Mouse (Mus musculus): ENCODE results near the gene Gcg.

Gcg gene

DNA sequence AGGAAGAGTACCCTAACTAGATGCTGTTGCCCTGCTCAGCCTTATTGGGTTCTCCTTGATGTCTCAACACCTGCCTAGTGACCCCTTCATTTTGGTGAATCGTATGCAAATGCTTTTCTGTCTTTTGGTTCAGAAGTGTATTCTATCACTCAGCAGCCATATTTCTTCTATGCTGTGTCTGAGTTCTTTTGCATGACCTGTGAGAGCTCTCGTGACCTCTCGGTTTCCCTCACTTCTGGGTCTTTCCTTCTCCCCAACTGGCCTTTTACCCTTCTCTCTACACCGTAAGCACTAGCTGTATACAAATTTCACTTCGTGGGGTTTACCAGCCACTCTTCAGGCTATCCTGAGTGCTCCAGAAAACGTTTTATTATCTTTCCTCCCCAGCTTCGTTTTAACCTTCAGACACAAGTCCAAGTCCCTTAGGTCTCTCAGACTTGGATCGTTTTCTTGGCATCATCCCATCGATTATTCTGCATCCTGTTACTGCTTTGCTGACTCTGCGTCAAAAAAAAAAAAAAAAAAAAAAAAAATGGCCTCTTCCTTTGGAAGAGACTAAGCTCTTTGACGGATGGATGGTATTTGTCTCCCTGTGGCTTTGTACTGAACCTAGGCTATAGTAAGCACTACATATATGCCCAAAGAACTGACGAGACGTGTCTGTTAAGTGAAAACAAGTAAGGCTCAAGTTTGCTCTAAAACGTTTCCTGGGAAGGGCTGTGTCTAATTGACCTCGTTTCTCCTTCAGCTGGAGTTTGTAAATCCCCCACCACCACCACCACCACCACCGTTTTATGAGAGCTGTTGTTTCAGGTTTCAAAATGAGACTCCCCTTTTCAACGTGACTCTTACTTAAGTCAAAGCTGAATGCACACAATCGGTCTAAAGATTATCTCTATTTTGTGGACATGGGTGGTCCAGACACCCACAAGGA is 23.9 kb downstream of the Gcg start:
- DNase-seq (ENCODE audit: low spot score), result no peak

DNA sequence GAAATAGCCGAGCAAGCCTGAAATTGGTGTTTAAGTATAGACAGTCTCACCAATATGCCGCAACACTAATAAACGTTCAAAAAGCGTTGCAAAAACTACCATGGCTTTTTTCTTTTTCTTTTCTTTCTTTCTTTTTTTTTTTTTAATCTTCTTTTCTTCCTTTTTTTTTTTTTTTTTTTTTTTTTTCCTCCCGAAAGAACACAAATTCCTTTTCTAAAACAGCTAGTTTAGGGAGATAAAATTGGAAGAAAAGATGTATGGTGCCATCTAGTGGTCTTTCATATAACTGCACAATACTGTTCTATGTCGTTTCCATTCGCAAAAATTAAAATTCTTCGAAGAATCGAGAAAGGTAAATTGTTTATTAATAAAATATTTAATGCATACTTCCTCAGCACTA is 25.4 kb downstream of the Gcg start:
- peak; percentile 71 for DNase-seq (ENCODE audit: low spot score)

DNA sequence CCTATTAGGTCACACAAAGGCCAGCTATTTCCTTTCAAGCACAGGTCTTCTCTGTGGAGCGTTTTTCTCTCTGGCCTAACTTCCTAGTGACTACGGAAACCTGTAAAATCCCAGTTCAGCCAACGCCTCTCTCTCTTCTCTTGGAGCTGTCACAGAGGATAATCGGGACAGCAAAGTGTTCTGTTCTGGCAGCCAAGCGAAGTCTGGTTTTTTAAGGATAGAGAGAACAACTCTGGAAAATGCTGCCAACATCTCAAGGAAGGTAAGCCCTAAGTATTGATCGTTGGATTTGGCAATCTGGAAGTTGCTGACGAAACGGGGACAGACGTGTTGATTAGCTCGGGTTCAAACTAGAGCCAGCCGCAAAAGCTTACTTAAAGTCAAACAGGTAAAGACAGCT is 28.5 kb downstream of the Gcg start:
- DNase-seq (ENCODE audit: low spot score), result no peak

DNA sequence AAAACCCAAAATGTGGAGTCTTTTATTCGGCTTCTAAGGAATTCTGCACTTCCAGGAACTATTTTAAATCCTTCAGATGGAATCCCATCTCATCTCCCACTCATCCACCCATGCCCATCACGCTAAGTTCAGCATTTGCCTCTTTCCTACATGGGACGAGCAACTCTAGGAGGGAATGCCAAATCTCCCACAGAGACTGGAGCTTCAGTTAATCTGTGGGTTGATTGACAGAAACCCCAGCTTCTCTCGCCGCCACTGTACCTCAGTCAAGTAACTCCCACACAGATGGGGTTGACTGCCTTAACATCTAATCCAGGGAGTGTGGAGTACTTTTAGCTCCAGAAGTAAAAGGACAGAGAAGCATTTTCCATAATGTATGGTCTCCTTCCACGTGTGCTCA is 29.4 kb downstream of the Gcg start:
- no peak for DNase-seq (ENCODE audit: low spot score)

DNA sequence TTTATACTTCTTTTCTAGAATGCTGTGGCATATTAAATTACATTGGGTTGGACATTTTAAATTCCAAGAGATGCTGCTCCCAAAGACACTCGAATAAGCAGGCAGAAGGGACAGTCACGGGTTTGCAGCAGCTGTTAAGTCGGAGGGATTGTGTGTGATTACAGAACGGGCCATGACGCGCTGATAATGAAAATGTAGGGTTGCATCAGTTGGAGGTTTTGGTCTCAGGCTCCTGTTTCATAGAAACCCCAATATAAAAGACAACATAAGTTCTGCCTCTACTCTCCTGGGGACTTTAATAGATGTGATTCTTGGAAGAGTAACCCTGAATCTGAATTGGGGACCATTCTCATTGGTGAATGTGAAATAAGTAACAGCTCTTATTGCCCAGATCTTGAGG is 33.1 kb downstream of the Gcg start:
- no peak for DNase-seq (ENCODE audit: low spot score)

DNA sequence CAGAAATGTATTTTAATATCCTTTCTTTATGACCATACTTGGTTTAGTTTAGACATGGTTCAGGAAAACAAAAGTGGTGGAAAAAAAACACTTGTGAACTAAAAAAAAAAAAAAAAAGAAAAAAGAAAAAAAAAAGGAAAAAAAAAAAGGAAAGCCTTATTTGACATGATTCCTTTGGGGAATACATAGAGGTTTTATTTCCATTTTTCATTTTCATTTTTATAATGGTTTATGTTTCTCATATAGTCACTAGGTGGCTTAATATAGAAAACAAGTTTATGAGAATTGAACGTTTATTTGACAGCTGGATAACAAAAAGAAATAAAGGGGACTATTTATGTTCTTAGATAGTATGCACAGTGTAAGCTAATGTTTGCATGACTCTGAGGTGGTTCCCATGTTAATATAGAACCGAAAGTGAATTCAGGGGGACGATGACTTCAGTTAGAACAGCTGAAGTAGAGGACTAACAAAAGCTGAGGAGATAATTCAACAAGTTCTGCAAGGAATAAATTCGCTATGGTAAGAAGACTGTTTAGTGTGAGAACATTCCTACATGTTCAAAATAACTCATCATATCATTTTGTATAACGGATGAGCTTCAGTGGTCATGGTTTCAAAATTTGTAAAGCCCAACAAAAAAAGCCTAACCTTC is 33.6 kb downstream of the Gcg start:
- DNase-seq (ENCODE audit: low spot score), result no peak

DNA sequence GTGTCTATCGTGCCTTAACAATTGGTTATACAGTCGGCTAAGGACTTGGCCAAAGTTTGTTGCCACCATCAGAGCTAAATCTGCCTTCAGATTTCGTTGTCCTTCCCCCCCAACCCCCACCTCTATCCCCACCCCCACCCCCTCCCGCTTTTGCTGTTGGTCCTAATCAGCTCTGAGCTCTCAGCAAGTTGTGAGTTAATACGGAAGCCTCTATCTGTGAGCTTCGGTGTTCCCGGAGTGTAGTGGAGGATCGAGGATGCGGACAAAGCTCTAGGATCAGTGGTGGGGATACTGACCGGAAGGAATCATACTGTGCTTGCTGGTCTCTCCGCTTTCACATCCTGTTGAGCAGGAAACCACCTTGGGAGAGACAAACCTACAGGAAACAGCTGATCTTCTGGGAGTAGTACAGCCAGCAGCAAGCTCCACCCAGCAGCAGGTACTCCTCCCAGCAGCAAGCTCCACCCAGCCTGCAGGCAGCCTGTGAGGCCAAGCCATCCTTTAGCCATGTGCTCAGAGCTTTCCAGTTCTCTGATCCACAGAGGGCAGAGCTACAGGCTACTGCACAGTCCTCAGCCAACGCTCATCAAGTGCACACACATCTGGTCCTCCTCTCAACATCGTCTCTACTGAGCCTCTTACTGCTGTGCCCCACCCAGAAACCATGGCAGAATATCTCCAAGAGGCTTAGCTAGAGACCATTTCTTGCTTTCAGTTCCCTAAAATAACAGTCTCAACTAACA is 42.5 kb downstream of the Gcg start:
- peak; percentile 17 for DNase-seq (ENCODE audit: low spot score)

DNA sequence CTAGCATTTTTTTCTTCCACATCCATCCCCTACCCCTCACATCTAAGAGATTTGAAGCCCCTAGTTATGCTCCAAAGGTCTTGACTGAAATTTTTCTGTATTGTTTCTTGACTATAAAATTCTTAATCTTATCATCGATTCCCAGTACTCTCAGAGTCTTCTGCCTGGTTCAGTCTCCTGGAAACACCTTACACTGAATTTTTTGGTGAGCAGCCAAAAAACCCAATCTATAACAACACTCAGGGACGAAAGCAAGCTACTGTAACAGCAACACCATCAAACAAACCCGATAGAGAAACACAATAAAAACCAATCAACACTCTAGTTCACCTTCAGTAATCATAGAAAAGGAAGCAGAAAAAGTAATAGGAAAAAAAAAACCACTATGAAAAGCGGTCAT is 43.4 kb downstream of the Gcg start:
- no peak for DNase-seq (ENCODE audit: low spot score)

DNA sequence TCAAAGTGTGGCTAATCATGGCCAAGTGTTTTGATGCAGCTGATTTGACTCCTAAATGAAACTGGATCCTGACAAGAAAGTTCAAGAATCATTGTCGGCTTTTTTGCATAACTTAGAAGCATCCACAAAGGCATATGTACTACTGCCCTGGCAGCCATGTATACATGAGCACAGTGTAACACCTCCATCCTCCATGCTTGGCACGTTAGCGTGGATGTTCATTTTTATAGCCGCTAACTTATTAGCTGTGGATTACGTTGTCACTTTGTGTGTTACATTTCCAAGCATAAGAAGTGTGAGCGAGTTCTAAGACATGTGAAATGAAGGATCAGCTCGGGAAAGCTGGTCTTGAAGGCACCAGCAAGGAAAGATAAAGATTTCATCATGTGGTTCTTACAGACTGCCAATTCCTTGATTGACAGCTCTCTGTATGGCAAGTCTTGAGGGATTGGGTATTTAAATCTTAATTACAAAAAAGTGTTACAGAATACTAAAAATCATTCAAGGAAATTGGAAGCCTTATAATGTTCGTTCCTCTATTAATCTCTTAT is 52.1 kb downstream of the Gcg start:
- DNase-seq (ENCODE audit: low spot score), result no peak

DNA sequence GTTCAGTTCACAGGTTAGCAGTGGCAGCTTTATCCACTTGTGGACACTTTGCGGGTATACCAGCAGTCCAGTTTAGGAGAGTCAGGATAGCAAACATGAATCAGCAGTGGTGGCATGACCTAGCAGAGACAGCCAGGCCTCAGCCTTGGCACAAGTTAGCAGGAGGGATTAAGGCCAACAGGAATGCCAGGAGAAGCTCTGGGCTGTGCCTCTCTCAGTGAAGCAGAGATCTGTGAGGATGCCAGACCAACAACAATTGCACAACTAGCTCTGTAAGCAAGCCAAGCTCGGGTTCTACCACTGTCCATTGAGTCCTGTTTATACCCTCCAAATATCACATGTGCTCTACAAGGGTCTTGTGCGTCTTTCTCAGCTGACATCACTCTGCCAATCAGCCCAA is 57.5 kb downstream of the Gcg start:
- no peak for DNase-seq (ENCODE audit: low spot score)

Measured in embryo, embryonic 10.5 days (tissue).